Mouse (Mus musculus) myocyte (in vitro differentiated cells): ENCODE measurements around the gene Prr18. TPM values are rescaled to one million over a fixed set of nuclear protein-coding genes. Genes with fewer than 3 reads are reported as not detected.

ENCODE experiments used
- H3K27me3 ChIP-seq: one replicate; pipeline ENCODE4 v1.6.1; 2011; ENCODE audit not compliant: control insufficient read depth, insufficient read depth, insufficient read length
- H3K36me3 ChIP-seq: one replicate; pipeline ENCODE4 v1.6.1; 2011; ENCODE audit not compliant: control insufficient read depth, insufficient read depth
- H3K4me2 ChIP-seq: one replicate; pipeline ENCODE4 v1.6.1; 2011; ENCODE audit warnings: low read depth, control low read depth
- H3K4me3 ChIP-seq: one replicate; pipeline ENCODE4 v1.5.1; 2011; ENCODE audit warnings: mild to moderate bottlenecking, control low read depth, moderate library complexity
- H3K79me2 ChIP-seq: one replicate; pipeline ENCODE4 v1.6.1; 2011; ENCODE audit not compliant: control insufficient read depth, insufficient read depth
- H3ac ChIP-seq: one replicate; pipeline ENCODE4 v1.6.1; 2011; ENCODE audit not compliant: control insufficient read depth, insufficient read length
- CEBPB ChIP-seq: IDR thresholded peaks from 2 replicates; pipeline ENCODE4 v1.6.1; 2011; ENCODE audit warnings: mild to moderate bottlenecking, moderate library complexity; ENCODE audit not compliant: poor library complexity, insufficient read depth, severe bottlenecking
- E2F4 ChIP-seq: IDR thresholded peaks from one replicate; pipeline ENCODE4 v1.6.1; 2011; ENCODE audit warnings: mild to moderate bottlenecking, control low read depth, moderate library complexity; ENCODE audit not compliant: insufficient read depth
- MAX ChIP-seq: IDR thresholded peaks from one replicate; pipeline ENCODE4 v1.6.1; 2011; ENCODE audit warnings: low read depth, mild to moderate bottlenecking, control low read depth
- MYOD1 ChIP-seq, 3 experiments: IDR thresholded peaks; one replicate each; pipeline ENCODE4 v1.6.1; 2011; ENCODE audit warnings: control low read depth in 2 of 3, low read depth in 2 of 3, mild to moderate bottlenecking in 2 of 3, moderate library complexity in 1 of 3; ENCODE audit not compliant: insufficient read length in 2 of 3, control insufficient read depth in 1 of 3
- MYOG ChIP-seq, 3 experiments: IDR thresholded peaks; one replicate each; pipeline ENCODE4 v1.6.1; 2011; ENCODE audit warnings: control low read depth in 2 of 3, low read depth in 2 of 3, mild to moderate bottlenecking in 2 of 3; ENCODE audit not compliant: insufficient read length in 2 of 3, control insufficient read depth in 1 of 3, insufficient read depth in 1 of 3
- POLR2A ChIP-seq: IDR thresholded peaks from one replicate; pipeline ENCODE4 v1.6.1; 2011; ENCODE audit warnings: low read depth, mild to moderate bottlenecking, control low read depth, moderate library complexity; ENCODE audit not compliant: insufficient read length
- POLR2AphosphoS2 ChIP-seq: IDR thresholded peaks from one replicate; pipeline ENCODE4 v1.6.1; 2011; ENCODE audit warnings: low read depth, control low read depth; ENCODE audit not compliant: insufficient read length
- REST ChIP-seq: IDR thresholded peaks from one replicate; pipeline ENCODE4 v1.6.1; 2011; ENCODE audit warnings: mild to moderate bottlenecking, control low read depth, moderate library complexity; ENCODE audit not compliant: insufficient read depth, insufficient read length
- SRF ChIP-seq: IDR thresholded peaks from one replicate; pipeline ENCODE4 v1.6.1; 2011; ENCODE audit warnings: low read depth; ENCODE audit not compliant: control insufficient read depth, insufficient read length
- TCF12 ChIP-seq: IDR thresholded peaks from one replicate; pipeline ENCODE4 v1.6.1; 2011; ENCODE audit warnings: mild to moderate bottlenecking, control low read depth; ENCODE audit not compliant: poor library complexity, insufficient read depth, severe bottlenecking
- TCF3 ChIP-seq: IDR thresholded peaks from one replicate; pipeline ENCODE4 v1.6.1; 2011; ENCODE audit warnings: low read depth, control low read depth; ENCODE audit not compliant: insufficient read length
- USF1 ChIP-seq: IDR thresholded peaks from one replicate; pipeline ENCODE4 v1.6.1; 2011; ENCODE audit warnings: low read depth, mild to moderate bottlenecking, control low read depth, moderate library complexity
- polyA plus RNA-seq: library from polyadenylated mRNA; unstranded; fragments of >200 nt; fragmentation: generic; extraction: Trizol; gene quantifications from one replicate; pipeline ENCODE4 v1.2.1, GENCODE M21; 2012; ENCODE audit warnings: missing spikeins

Prr18 gene
- polyA plus RNA-seq, 1 experiment, result 0.19 TPM

DNA sequence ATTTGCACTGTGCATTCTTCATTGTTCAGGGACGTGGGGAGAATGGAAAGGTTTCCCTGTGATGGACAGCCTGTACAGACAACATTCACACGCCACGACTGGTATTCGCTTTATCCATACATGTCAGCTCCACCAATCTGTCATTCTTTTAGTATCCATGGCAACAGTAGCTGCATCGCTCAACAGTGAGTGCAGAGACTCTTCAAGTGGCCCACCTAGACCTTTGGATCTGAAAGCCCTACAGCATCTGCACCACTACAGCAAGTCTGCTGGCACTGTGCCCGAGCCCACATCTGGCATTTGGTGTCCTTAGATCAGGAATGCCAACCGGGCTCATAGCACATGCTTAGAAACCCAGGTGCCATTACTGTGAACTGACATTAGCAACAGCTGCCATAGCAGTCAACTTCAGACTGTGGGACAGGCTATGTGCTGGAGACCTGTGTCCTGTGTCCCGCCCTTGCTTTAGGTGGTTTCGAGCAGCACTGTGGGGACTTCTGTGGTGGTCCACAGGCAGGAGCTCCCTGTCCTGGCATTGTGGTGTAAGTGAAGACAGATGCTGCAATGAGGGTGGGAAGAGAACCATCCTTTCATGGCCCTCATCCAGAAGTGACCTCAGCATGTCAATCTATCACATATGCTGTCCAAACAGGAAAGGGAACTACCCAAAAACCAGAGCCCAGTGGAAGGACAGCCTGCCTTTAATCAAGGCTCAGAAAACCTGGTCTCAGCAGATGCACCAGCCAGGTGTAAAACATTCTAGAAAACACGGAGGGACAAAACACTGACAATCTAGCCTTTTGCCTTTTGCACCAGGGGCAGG, 24.2 kb downstream of the Prr18 start:
- no peaks in the 10 kb centered on the region for H3K36me3 ChIP-seq
- H3K79me2 ChIP-seq, result no peaks in the 10 kb centered on the region
- no peak overlapping the region for H3K4me2 ChIP-seq
- no peak overlapping the region for H3ac ChIP-seq
- peaks cover 32% of the 10 kb centered on the region for H3K27me3 ChIP-seq
- H3K4me3 ChIP-seq, result no peak overlapping the region
- TF ChIP-seq POLR2A (no peak), MYOG (IDR thresholded peaks at IDR 0.05; ENCODE audit: control insufficient read depth in 1 of 3, insufficient read depth in 1 of 3, insufficient read length in 2 of 3, low read depth in 2 of 3) (no peak), SRF (no peak), MYOD1 (IDR thresholded peaks at IDR 0.05; ENCODE audit: control insufficient read depth in 1 of 3, insufficient read length in 2 of 3, low read depth in 2 of 3) (no peak), REST (no peak), USF1 (no peak), MAX (no peak), POLR2AphosphoS2 (no peak), TCF12 (no peak), TCF3 (no peak), E2F4 (no peak), CEBPB (no peak)

DNA sequence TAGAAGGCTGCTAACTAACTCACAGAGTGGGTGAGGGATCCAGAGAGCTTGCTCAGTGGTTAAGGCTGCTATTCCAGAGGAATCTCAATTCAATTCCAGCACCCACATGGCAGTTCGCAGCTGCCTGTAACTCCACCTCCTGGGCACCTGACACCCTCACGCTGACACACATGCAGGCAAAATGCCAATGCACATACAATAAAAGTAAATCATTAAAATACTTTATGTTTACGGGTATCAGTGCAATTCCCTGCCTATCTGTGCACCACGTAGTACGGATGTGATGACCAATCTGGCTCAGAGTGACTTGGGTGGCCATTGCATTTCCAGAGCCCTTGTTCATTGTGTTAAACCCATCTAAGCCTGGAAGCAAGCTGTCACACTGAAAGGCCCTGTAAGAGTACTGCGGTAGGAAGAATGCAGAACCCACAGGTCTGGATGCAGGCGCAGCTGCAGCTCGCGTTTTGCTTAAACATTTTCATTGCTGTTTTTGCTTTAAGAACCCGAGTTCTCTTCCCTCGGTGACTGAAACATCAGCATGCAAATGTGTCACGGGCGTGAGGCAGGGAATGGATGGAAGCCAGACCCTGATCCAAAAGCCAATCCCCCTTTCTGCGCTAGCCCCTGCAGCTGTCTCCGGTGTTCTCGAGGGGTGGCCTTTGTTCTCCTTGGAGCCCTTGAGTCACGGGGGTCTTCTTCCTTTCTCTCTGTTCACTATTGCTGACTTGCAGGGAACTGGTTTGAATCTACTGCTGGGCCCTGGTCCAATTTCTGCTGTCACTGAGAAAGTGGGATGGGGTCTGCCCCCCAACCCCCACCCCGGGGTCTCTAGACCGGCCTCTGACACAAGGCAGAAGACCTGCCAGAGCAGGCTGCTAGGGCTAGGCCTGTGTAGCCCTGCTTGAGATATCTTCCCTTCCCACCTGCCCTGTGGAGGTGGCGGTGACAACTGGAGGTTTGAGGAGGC, 30.5 kb downstream of the Prr18 start:
- Histone ChIP-seq H3K27me3 (peaks cover 21% of the 10 kb centered on the region), H3K79me2 (no peaks in the 10 kb centered on the region), H3K4me3 (no peak overlapping the region), H3ac (no peak overlapping the region), H3K4me2 (no peak overlapping the region), H3K36me3 (no peaks in the 10 kb centered on the region)
- TF ChIP-seq POLR2A (no peak), E2F4 (no peak), MYOG (IDR thresholded peaks at IDR 0.05; ENCODE audit: control insufficient read depth in 1 of 3, insufficient read depth in 1 of 3, insufficient read length in 2 of 3, low read depth in 2 of 3) (peak in 1 of 3 experiments; percentile 24), MYOD1 (IDR thresholded peaks at IDR 0.05; ENCODE audit: control insufficient read depth in 1 of 3, insufficient read length in 2 of 3, low read depth in 2 of 3) (peak in 1 of 3 experiments; percentile 43), MAX (no peak)

DNA sequence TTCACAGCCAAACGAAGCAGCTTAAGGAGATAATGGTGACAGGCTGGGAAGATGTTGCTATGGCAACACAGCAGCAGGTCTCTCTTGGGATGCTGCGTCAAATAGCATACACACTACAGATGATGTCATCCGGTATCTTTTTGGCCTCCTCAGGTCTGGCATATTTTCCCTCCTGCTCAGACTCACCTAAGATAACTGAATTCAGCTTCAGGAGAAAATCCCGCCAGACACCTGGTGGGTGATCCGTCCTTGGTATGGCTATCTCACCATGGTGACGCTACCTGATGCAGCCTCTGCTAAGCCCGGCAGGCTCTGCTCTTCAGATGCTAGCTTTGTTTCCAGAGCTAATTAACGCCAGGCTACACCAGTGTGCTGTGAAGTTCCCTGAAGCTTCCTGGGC, 31.3 kb downstream of the Prr18 start:
- TF ChIP-seq TCF3 (no peak), MAX (no peak)
- H3ac ChIP-seq, result no peak overlapping the region
- no peak overlapping the region for H3K4me2 ChIP-seq
- H3K4me3 ChIP-seq, result no peak overlapping the region
- H3K79me2 ChIP-seq, result no peaks in the 10 kb centered on the region
- no peaks in the 10 kb centered on the region for H3K36me3 ChIP-seq
- peaks cover 21% of the 10 kb centered on the region for H3K27me3 ChIP-seq

DNA sequence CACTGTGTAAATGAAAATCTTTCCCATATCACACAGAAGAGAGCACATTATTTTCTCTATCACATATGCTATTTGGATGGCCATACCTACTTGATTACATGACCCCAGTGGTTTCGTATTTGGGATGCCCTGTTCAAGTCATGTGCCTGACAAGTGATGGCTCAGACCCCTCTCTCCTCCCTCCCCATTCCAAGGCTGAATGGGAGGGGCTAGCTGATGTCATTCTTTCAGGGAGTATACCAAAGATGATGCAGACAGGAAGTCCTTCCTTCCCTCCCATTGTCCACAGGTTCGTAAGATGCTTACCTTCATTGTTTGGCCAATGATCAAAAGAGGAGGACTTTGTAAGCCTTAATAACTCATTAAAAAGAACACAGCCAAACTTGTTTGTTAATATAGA, 31.9 kb downstream of the Prr18 start:
- Histone ChIP-seq H3K4me3 (no peak overlapping the region), H3K4me2 (no peak overlapping the region), H3K27me3 (peaks cover 21% of the 10 kb centered on the region), H3ac (no peak overlapping the region), H3K36me3 (no peaks in the 10 kb centered on the region), H3K79me2 (no peaks in the 10 kb centered on the region)
- TF ChIP-seq TCF12 (no peak), POLR2A (no peak), SRF (no peak), POLR2AphosphoS2 (no peak), E2F4 (no peak), MYOG (IDR thresholded peaks at IDR 0.05; ENCODE audit: control insufficient read depth in 1 of 3, insufficient read depth in 1 of 3, insufficient read length in 2 of 3, low read depth in 2 of 3) (no peak), REST (no peak), MAX (no peak), MYOD1 (IDR thresholded peaks at IDR 0.05; ENCODE audit: control insufficient read depth in 1 of 3, insufficient read length in 2 of 3, low read depth in 2 of 3) (no peak), CEBPB (no peak), USF1 (no peak), TCF3 (no peak)
